Mouse (Mus musculus) midbrain, postnatal 0 days (tissue): ENCODE results near the gene Zrsr1. TPM values are rescaled to one million over a fixed set of nuclear protein-coding genes. Genes with fewer than 3 reads are reported as not detected.

Experiments used
- ATAC-seq: fragments of 200-750 bp; cut with Nextera tagmentation; 2 replicates; pipeline ENCODE4 v1.8.0; 2017; ENCODE audit warnings: moderate number of reproducible peaks, mild to moderate bottlenecking, moderate TSS enrichment, moderate library complexity; ENCODE audit not compliant: low FRiP score
- DNase-seq: peaks from one replicate; pipeline ENCODE4 v3.0.0-alpha.2; 2015; ENCODE audit warnings: low spot score
- H3K27ac ChIP-seq: fragments of 300-500 bp; sonication (generic); 2 replicates; pipeline ENCODE4 v1.5.1; 2014; ENCODE audit warnings: low read depth, mild to moderate bottlenecking, low read length, mixed read lengths
- H3K27me3 ChIP-seq: fragments of 300-500 bp; sonication (generic); 2 replicates; pipeline ENCODE4 v1.6.1; 2014; ENCODE audit warnings: low read length, control low read depth, mixed read lengths; ENCODE audit not compliant: insufficient read depth
- H3K36me3 ChIP-seq: fragments of 300-500 bp; sonication (generic); 2 replicates; pipeline ENCODE4 v1.6.1; 2014; ENCODE audit warnings: low read length, control low read depth, mixed read lengths; ENCODE audit not compliant: insufficient read depth
- H3K4me1 ChIP-seq: fragments of 300-500 bp; sonication (generic); 2 replicates; pipeline ENCODE4 v1.6.1; 2014; ENCODE audit warnings: mild to moderate bottlenecking, control low read depth, antibody characterized with exemption, low read length, mixed read lengths; ENCODE audit not compliant: insufficient read depth
- H3K4me2 ChIP-seq: fragments of 300-500 bp; sonication (generic); 2 replicates; pipeline ENCODE4 v1.6.1; 2014; ENCODE audit warnings: low read depth, mild to moderate bottlenecking, low read length, mixed read lengths; ENCODE audit not compliant: poor library complexity, severe bottlenecking
- H3K4me3 ChIP-seq: fragments of 300-500 bp; sonication (generic); 2 replicates; pipeline ENCODE4 v1.5.1; 2014; ENCODE audit warnings: low read depth, mild to moderate bottlenecking, low read length, moderate library complexity
- H3K9ac ChIP-seq: fragments of 300-500 bp; sonication (generic); replicated peaks from 2 replicates; pipeline ENCODE4 v1.6.1; 2014; ENCODE audit warnings: mild to moderate bottlenecking, low read length, moderate library complexity, mixed read lengths; ENCODE audit not compliant: poor library complexity, severe bottlenecking
- H3K9me3 ChIP-seq: fragments of 300-500 bp; sonication (generic); 2 replicates; pipeline ENCODE4 v1.6.1; 2016; ENCODE audit warnings: low read length, control low read depth
- CTCF ChIP-seq: IDR thresholded peaks from 2 replicates; pipeline ENCODE4 v1.5.1; 2016; ENCODE audit warnings: antibody characterized with exemption, mild to moderate bottlenecking
- WGBS: fragments of 180-500 bp; shearing (Covaris S2); extraction: QIAGEN DNeasy Blood & Tissue Kit; methylation state at CpG from one replicate; pipeline ENCODE4 v1.1.7; 2014; 5-methylcytosine and 5-hydroxymethylcytosine counted together
- polyA plus RNA-seq: library from polyadenylated mRNA; unstranded; fragments of >200 nt; fragmentation: Nextera tagmentation; extraction: Ambion mirVana; gene quantifications from 2 replicates; pipeline ENCODE4 v1.2.1, GENCODE M21; 2015
- total RNA-seq: library from RNA; depleted of rRNA; stranded (reverse); fragments of >200 nt; gene quantifications from 2 replicates; pipeline ENCODE4 v1.2.3, GENCODE M21; 2014; rRNA removed

The Zrsr1 gene
- total and polyA plus RNA-seq, 2 experiments from 2014 or later = 8.4 to 23.6 TPM

DNA sequence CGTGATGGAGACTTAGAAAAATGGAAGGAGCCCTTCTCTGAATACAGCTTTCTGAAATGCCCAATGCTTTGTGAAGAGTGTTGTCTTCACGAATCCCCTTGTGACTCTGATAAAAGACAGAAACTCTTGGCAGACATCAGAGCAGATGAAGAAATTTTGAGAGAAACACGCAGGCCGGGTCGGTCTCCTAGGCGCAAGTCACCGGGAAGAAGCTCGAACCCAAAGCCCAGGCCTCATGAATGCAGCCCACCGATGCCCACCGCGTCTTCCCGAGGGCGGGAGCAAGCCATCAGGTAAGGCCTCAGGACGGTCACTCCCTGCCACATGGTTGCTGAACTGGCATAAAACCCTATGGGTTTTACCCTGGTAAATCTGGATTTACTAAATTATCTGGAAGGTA, 49.0 kb downstream of the Zrsr1 start:
- TF ChIP-seq CTCF = no peak
- no peaks in the 10 kb centered on the region for H3K36me3 ChIP-seq
- H3K9me3 ChIP-seq = no peaks in the 10 kb centered on the region
- WGBS = 94% methylated on average over 14 of the region's 14 CpGs
- H3K4me2 ChIP-seq = no peak overlapping the region
- no peak overlapping the region for H3K4me3 ChIP-seq
- H3K9ac ChIP-seq = no peak overlapping the region
- H3K27ac ChIP-seq = no peak overlapping the region
- DNase-seq (no peak), ATAC-seq (no peak)
- no peaks in the 10 kb centered on the region for H3K27me3 ChIP-seq
- no peaks in the 10 kb centered on the region for H3K4me1 ChIP-seq

- H3K4me2 ChIP-seq = no peak overlapping the region
- no peak overlapping the region for H3K27ac ChIP-seq
- no peak for DNase-seq
- no peaks in the 10 kb centered on the region for H3K27me3 ChIP-seq
- WGBS = 93% methylated on average over 2 of the region's 2 CpGs
- H3K9me3 ChIP-seq = no peaks in the 10 kb centered on the region
- ATAC-seq = no peak
- H3K4me3 ChIP-seq = no peak overlapping the region
- no peak for TF ChIP-seq CTCF
- H3K4me1 ChIP-seq = no peaks in the 10 kb centered on the region
- H3K9ac ChIP-seq = no peak overlapping the region
- H3K36me3 ChIP-seq = no peaks in the 10 kb centered on the region
Measured at GRCm38 (mm10) chr11:23023155-23023554, 51.4 kb downstream of the Zrsr1 start.

GRCm38 (mm10) chr11:23024169-23024568, 52.4 kb downstream of the Zrsr1 start:
- Histone ChIP-seq H3K4me3 (no peak overlapping the region), H3K9ac (no peak overlapping the region), H3K9me3 (no peaks in the 10 kb centered on the region), H3K4me1 (no peaks in the 10 kb centered on the region), H3K36me3 (no peaks in the 10 kb centered on the region), H3K27ac (no peak overlapping the region), H3K27me3 (no peaks in the 10 kb centered on the region), H3K4me2 (no peak overlapping the region)
- ATAC-seq = no peak
- TF ChIP-seq CTCF = no peak
- DNase-seq = no peak
- WGBS = 42% methylated on average over 3 of the region's 3 CpGs

Other genes with a start within 250 kb of the Zrsr1 start
- gene B3gnt2, start 111.0 kb upstream of the Zrsr1 start, total RNA-seq = 2.5 and 6.2 TPM in 2 replicates
- 2.0 and 2.6 TPM in 2 replicates for gene B3gnt2, start 111.0 kb upstream of the Zrsr1 start, polyA plus RNA-seq
- gene Gm28048, start 10.1 kb downstream of the Zrsr1 start, total RNA-seq = 2.5 TPM in 1 of 2 replicates, not detected in the other
- gene Gm28048, start 10.1 kb downstream of the Zrsr1 start, polyA plus RNA-seq = 2.7 and 3.3 TPM in 2 replicates
- gene Commd1, start 10.4 kb downstream of the Zrsr1 start, total RNA-seq = 20.3 and 23.5 TPM in 2 replicates
- 218 and 221 TPM in 2 replicates for gene Commd1, start 10.4 kb downstream of the Zrsr1 start, polyA plus RNA-seq
- gene Cct4, start 18.5 kb downstream of the Zrsr1 start, total RNA-seq = 139 and 213 TPM in 2 replicates
- 227 and 230 TPM in 2 replicates for gene Cct4, start 18.5 kb downstream of the Zrsr1 start, polyA plus RNA-seq
- 4.6 and 5.4 TPM in 2 replicates for gene Fam161a, start 35.5 kb downstream of the Zrsr1 start, total RNA-seq
- 4.2 and 6.1 TPM in 2 replicates for gene Fam161a, start 35.5 kb downstream of the Zrsr1 start, polyA plus RNA-seq